21 mouse cellular contexts compared by ENCODE assay signal in the genomic region with DNA sequence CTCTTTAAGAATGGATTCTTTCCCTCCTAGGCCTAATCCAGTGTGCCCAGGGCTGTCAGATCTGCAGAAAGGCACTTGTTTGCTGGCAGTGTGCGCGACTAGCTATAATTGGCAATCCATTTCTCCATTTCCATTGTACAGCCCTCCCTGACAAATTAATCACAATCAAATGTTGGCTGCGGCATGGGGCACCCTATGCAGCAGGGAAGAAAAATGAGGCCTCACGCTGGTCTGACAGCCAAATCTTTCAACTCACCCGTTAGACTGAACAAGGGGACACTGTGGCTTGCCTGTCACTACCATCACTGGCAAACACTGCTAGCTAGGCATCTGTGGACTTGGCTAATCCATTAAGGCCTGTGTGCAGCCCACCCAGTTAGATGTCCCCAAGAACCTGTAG.
A peak's percentile ranks its signal among the peaks of the same experiment; 100 is the strongest.
DNase-seq lines count a peak whose midpoint lies in the region; ATAC-seq and TF ChIP-seq lines count a peak whose summit lies in the region.
"Had no signal": no experiment of that assay in that cellular context is flagged by ENCODE, and none has a peak within 500 bp of the region (broad histone marks: within the 10 kb centered on the region; RNA-seq: fewer than 3 reads in every experiment).

No protein-coding gene starts in this region.

- peak; percentile 17 to 30 for DNase-seq in cerebellum, postnatal 10 days
- DNase-seq in cerebellum, adult 2 months, result no peak
- DNase-seq in left cerebral cortex, postnatal 4 days, result peak; percentile 34
- no peak for DNase-seq in left cerebral cortex, adult 2 months (ENCODE audit: extremely low spot score in 1 of 2, low spot score in 2 of 2)
- DNase-seq in ovary, adult 18-20 months (ENCODE audit: low spot score), result no peak
- DNase-seq: cerebellum, adult 11-12 months; gastrocnemius, adult 2 months; heart, adult 2 months; kidney, adult 9 months; kidney, postnatal 4 days; liver; liver, postnatal 0 days; lung, postnatal 14 days; right cerebral cortex, postnatal 4 days; thymus, postnatal 25 days had no signal

- H3K4me1 ChIP-seq in cerebellum, adult 2 months (ENCODE audit: control insufficient read depth, insufficient read depth, low read length), result no peaks in the 10 kb centered on the region
- H3K4me1 ChIP-seq in forebrain, embryonic 16.5 days (replicated peaks; ENCODE audit: control insufficient read depth, insufficient read depth, low read length), result peaks cover 7% of the 10 kb centered on the region; the same call in 1 of the 2 replicates
- no peaks in the 10 kb centered on the region for H3K4me1 ChIP-seq in hindbrain, embryonic 16.5 days (ENCODE audit: control insufficient read depth, insufficient read depth, low read depth, low read length)
- H3K4me1 ChIP-seq in kidney, embryonic 16.5 days (ENCODE audit: insufficient read depth, low read length), result no peaks in the 10 kb centered on the region
- H3K4me1 ChIP-seq: megakaryocyte, embryonic 14.5 days had no signal

- 78% methylated on average over 5 of the region's 5 CpGs for WGBS in cerebellum, adult 2 months
- WGBS in forebrain, embryonic 16.5 days, result 31% methylated on average over 5 of the region's 5 CpGs
- 33% methylated on average over 5 of the region's 5 CpGs for WGBS in hindbrain, embryonic 16.5 days
- 91% methylated on average over 5 of the region's 5 CpGs for WGBS in kidney, embryonic 16.5 days

- H3K4me2 ChIP-seq in forebrain, embryonic 16.5 days (ENCODE audit: low read length), result no peak overlapping the region
- no peak overlapping the region for H3K4me2 ChIP-seq in hindbrain, embryonic 16.5 days (ENCODE audit: low read length)
- no peak overlapping the region for H3K4me2 ChIP-seq in kidney, embryonic 16.5 days (replicated peaks; ENCODE audit: low read depth, low read length)

- TF ChIP-seq POLR2A in cerebellum, adult 2 months (IDR thresholded peaks at IDR 0.05; ENCODE audit: borderline replicate concordance, insufficient read depth, low read length), result no peak

- no peaks in the 10 kb centered on the region for H3K36me3 ChIP-seq in forebrain, embryonic 16.5 days (ENCODE audit: control insufficient read depth, insufficient read depth)
- H3K36me3 ChIP-seq in hindbrain, embryonic 16.5 days (ENCODE audit: control insufficient read depth, insufficient read depth, low read length), result no peaks in the 10 kb centered on the region
- no peaks in the 10 kb centered on the region for H3K36me3 ChIP-seq in kidney, embryonic 16.5 days (ENCODE audit: insufficient read depth, low read length)
- H3K36me3 ChIP-seq: G1E had no signal

- intact Hi-C loops in left cerebral cortex, postnatal 4 days (cut with DNase I), result no loop called here
- intact Hi-C loops in left cerebral cortex, adult 2 months (cut with DNase I), result no loop called here

- no peaks in the 10 kb centered on the region for H3K9me3 ChIP-seq in forebrain, embryonic 16.5 days (ENCODE audit: control insufficient read depth, low read length)
- no peaks in the 10 kb centered on the region for H3K9me3 ChIP-seq in hindbrain, embryonic 16.5 days (ENCODE audit: control insufficient read depth, low read length)
- no peaks in the 10 kb centered on the region for H3K9me3 ChIP-seq in kidney, embryonic 16.5 days (ENCODE audit: low read length)

- ATAC-seq in forebrain, embryonic 16.5 days, result peak; percentile 92
- peak; percentile 95 for ATAC-seq in hindbrain, embryonic 16.5 days
- ATAC-seq in kidney, embryonic 16.5 days (ENCODE audit: low FRiP score, low TSS enrichment), result no peak
- ATAC-seq: CD4-positive, CD25-positive, alpha-beta regulatory T cell, adult 4 months; liver, postnatal 0 days had no signal

- H3K9ac ChIP-seq in forebrain, embryonic 16.5 days (replicated peaks; ENCODE audit: low read depth, low read length), result no peak overlapping the region
- no peak overlapping the region for H3K9ac ChIP-seq in hindbrain, embryonic 16.5 days (ENCODE audit: low read depth, low read length)
- no peak overlapping the region for H3K9ac ChIP-seq in kidney, embryonic 16.5 days (replicated peaks; ENCODE audit: low read length)
- H3K9ac ChIP-seq: liver, postnatal 0 days had no signal

- H3K27me3 ChIP-seq in cerebellum, adult 2 months (ENCODE audit: control insufficient read depth, insufficient read depth, low read length), result no peaks in the 10 kb centered on the region
- no peaks in the 10 kb centered on the region for H3K27me3 ChIP-seq in forebrain, embryonic 16.5 days (replicated peaks; ENCODE audit: control insufficient read depth, insufficient read depth, low read length)
- no peaks in the 10 kb centered on the region for H3K27me3 ChIP-seq in hindbrain, embryonic 16.5 days (replicated peaks; ENCODE audit: control insufficient read depth, insufficient read depth, low read length)
- H3K27me3 ChIP-seq in kidney, embryonic 16.5 days (ENCODE audit: insufficient read depth, low read length), result no peaks in the 10 kb centered on the region
- H3K27me3 ChIP-seq: megakaryocyte, embryonic 14.5 days had no signal

- H3K4me3 ChIP-seq in cerebellum, adult 2 months (replicated peaks; ENCODE audit: insufficient read depth, low read depth, low read length), result no peak overlapping the region
- H3K4me3 ChIP-seq in left cerebral cortex, adult 2 months, result no peak overlapping the region
- no peak overlapping the region for H3K4me3 ChIP-seq in forebrain, embryonic 16.5 days (replicated peaks; ENCODE audit: low read length)
- H3K4me3 ChIP-seq in hindbrain, embryonic 16.5 days (ENCODE audit: low read length), result no peak overlapping the region
- no peak overlapping the region for H3K4me3 ChIP-seq in kidney, embryonic 16.5 days (ENCODE audit: low read length)
- H3K4me3 ChIP-seq: gastrocnemius, adult 2 months; heart, adult 2 months; megakaryocyte, embryonic 14.5 days had no signal

- no peak overlapping the region for H3K27ac ChIP-seq in cerebellum, adult 2 months (ENCODE audit: insufficient read depth, low read length)
- no peak overlapping the region for H3K27ac ChIP-seq in left cerebral cortex, adult 2 months
- H3K27ac ChIP-seq in forebrain, embryonic 16.5 days (ENCODE audit: low read length), result no peak overlapping the region; the same call in 1 of the 2 replicates
- H3K27ac ChIP-seq in hindbrain, embryonic 16.5 days (ENCODE audit: low read depth, low read length), result no peak overlapping the region
- H3K27ac ChIP-seq in kidney, embryonic 16.5 days (ENCODE audit: low read length), result no peak overlapping the region
- H3K27ac ChIP-seq: gastrocnemius, adult 2 months; heart, adult 2 months had no signal

- TF ChIP-seq CTCF in cerebellum, adult 2 months (IDR thresholded peaks at IDR 0.05; ENCODE audit: borderline replicate concordance, insufficient read depth, low read depth, low read length), result no peak
- no peak for TF ChIP-seq CTCF in left cerebral cortex, adult 2 months (IDR thresholded peaks at IDR 0.05)

Comparison
In these comparisons a context has a peak if more than half of its experiments do, and no peak if none do; other contexts are left out.
1. DNase-seq: peak in cerebellum, postnatal 10 days (2 of 2) and left cerebral cortex, postnatal 4 days (single experiment); none in cerebellum, adult 2 months (0 of 2), left cerebral cortex, adult 2 months (0 of 2) and ovary, adult 18-20 months (single experiment).